Mouse (Mus musculus) adrenal gland, adult (tissue): ENCODE results near the gene Rac1.
"Not testable (repeated sequence)": the region's sequence is repeated elsewhere in the genome, so short reads cannot be mapped to it uniquely, and the experiment has no call there.

ENCODE experiments used
- DNase-seq, 2 experiments: peaks; one replicate each; pipeline ENCODE4 v3.0.0; 2022 to 2023; ENCODE audit warnings: low spot score in 1 of 2; ENCODE audit not compliant: inconsistent age in 2 of 2

The Rac1 gene

GRCm38 (mm10) chr5:143527486-143528307, at the start of gene Rac1:
Gene Rac1, minus strand, starts transcription at chr5:143528036.
- peak; percentile 97 to 98 for DNase-seq

DNA sequence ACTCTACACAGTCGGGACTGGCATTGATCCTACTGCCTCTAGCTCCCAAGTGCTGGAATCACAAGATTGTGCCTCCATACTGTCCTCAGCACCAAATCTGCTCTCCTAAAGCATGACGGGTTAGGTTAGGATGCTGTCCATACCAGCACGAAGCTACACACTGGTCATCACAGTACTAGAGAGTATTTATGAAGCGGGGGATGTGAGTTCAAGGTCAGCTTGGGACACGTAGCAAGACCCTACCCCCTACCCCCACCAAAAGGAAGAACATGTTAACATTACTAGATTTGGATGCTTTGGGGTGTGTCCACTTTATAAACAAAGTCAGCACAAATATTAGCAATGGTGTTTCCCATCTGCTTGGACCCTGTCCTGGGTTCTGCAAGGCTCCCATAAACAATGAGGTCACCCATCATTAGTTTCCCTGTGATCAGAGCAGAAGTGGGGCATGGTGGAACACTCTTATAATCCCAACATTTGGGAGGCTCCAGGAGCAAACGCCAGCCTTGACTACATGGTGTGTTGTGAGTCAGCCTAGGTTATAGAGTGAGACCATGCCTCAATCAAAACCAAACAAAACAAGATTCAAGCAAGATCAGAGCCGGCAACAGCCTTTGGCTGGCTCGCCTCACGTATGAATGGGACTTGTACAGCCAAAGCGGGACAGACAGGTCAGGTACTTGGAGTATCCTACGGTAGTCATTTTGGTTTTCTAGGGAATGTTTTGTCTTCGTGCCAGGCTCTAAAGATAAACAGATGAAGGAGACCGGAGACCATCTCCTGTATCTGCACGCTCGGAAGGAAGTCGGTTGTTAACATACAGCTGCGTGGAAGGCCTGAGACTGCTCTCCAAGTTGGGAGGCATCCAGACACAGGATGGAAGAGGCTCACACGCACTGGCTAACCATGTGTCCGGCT, 46.7 kb upstream of the Rac1 start:
- DNase-seq, result no peak

DNA sequence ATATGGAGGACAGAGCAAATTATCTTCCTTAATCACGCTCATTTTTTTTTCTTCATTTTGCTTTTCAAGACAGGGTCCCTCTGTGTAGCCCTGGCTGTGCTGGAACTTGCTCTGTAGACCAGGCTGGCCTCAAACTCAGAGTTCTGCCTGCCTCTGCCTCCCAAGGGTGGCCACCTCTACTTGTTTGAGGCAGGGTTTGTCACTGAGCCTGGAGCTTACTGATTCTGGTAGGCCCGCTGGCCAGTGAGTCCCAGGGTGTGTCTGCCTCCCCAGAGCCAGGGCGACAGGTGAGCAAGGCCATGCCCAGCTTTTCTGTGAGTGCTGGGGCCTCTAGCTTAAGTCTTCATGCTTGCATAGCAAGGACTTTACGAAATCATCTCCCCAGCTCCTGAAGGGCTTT, 45.2 kb upstream of the Rac1 start:
- DNase-seq, result no peak

DNA sequence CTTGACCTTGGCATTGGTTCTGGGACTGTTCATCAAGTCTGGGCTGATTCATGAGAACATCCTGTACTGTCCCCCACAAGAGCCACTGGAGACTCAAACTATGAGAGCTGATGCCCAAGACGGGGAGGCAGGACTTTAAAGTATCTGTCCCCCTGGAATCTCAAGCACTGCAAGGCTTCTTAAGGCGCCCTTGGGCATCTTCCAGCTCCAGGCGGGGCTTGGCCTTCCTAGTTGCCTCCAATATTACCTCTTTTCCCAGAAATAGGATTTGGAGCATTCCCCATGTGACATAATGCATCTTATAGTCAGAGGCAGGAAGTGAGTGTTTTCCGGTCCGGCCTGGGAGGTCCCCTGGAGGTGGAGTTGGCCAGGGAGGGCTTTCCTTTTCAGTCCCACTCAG, 44.4 kb upstream of the Rac1 start:
- DNase-seq, result peak; percentile 83 to 84

GRCm38 (mm10) chr5:143567860-143568259, 40.0 kb upstream of the Rac1 start:
- DNase-seq, result peak; percentile 83 to 95

GRCm38 (mm10) chr5:143567258-143567670, 39.4 kb upstream of the Rac1 start:
- no peak for DNase-seq

DNA sequence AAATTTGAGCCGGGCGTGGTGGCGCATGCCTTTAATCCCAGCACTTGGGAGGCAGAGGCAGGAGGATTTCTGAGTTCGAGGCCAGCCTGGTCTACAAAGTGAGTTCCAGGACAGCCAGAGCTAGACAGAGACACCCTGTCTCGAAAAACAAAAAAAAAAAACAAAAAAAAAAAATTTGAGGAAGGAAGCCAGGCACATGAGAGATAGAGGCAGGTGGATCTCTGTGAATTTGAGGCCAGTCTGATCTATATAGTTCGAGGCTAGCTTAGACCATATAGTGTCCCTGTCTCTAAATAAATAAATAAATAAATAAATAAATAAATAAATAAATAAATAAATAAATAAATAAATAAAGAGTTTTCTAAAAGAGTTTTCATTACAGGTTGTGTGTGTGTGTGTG, 39.0 kb upstream of the Rac1 start:
- DNase-seq, result not testable (repeated sequence)

GRCm38 (mm10) chr5:143561544-143562185, 33.8 kb upstream of the Rac1 start:
- peak; percentile 52 to 67 for DNase-seq

DNA sequence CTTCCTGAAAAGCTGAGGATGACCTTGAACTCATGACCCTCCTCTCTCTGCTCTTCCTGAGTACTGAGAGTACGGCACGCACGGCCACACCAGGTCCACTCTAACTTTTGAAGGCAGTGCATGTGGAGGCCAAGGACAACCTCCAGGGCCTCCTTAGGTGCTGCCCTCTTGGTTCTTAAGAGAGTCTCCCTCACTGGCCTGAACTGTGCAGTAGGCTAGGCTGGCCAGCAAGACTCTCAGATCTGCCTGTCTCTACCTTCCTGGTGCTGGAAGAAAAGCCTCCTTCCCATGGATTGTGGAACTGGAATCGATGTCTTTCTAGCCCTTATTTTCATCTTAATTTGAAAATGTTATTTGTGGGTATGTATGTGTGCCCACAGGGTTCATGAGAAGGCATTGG, 33.2 kb upstream of the Rac1 start:
- no peak for DNase-seq

DNA sequence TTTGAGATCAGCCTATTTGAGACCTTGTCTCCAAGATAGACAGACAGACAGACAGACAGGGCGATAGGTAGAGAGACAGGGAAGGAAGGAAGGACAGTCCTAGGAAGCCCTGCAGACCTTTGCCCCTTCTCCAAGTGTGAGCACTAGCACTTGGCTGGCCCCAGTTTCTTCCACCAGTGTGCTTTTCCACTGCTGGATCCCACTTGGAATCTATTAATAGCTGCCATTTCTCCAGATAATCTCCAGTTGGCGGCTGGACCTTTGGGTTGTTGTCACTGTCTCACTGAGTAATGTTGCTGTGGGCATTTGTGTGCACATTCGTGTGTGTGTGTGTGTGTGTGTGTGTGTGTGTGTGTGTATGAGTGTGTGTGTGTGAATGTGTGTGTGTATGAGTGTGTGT, 30.9 kb upstream of the Rac1 start:
- DNase-seq, result no peak

GRCm38 (mm10) chr5:143555233-143555632, 27.4 kb upstream of the Rac1 start:
- DNase-seq, result no peak

- no peak for DNase-seq
Observed at GRCm38 (mm10) chr5:143552911-143553310, 25.1 kb upstream of the Rac1 start.

GRCm38 (mm10) chr5:143548922-143549321, 21.1 kb upstream of the Rac1 start:
- not testable (repeated sequence) for DNase-seq

GRCm38 (mm10) chr5:143548401-143548846, 20.6 kb upstream of the Rac1 start:
- peak; percentile 96 to 99 for DNase-seq

- DNase-seq, result no peak
Observed at GRCm38 (mm10) chr5:143547866-143548265, 20.0 kb upstream of the Rac1 start.

- DNase-seq, result peak; percentile 80 to 95
Observed at GRCm38 (mm10) chr5:143547384-143547783, 19.5 kb upstream of the Rac1 start.

GRCm38 (mm10) chr5:143539111-143539510, 11.3 kb upstream of the Rac1 start:
- DNase-seq, result no peak

GRCm38 (mm10) chr5:143537022-143537421, 9.2 kb upstream of the Rac1 start:
- no peak for DNase-seq

GRCm38 (mm10) chr5:143534922-143535321, 7.1 kb upstream of the Rac1 start:
- no peak for DNase-seq

DNA sequence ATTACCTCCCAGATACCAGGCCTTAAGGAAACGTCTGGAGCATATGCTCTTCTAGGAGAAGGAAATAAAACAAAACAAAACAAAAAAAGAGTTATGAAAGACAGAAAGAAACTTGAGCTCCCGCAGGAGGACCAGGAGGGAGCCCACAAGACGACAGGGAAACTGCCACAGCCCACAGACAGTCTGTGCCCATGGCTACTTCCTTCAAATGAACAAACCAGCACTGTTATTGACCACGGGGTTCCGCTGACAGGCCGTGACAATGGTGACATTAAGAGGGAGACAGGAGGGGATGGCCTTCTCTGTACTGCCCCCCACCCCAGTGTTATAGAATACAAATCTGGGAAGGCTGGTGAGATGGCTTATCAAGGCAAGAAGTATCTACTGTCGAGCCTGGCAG, 2.9 kb upstream of the Rac1 start:
- no peak for DNase-seq

GRCm38 (mm10) chr5:143528308-143528683, 460 bp upstream of the Rac1 start:
- no peak for DNase-seq
